Mouse (Mus musculus) c-Kit-positive CD71-positive TER-119-negative erythroid progenitor cells, embryonic 14.5 days (primary cell): ENCODE measurements around the gene Shf.
"Not testable (repeated sequence)": the region's sequence is repeated elsewhere in the genome, so short reads cannot be mapped to it uniquely, and the experiment has no call there.

ENCODE experiments used
- DNase-seq: peaks from one replicate; pipeline ENCODE4 v3.0.0-alpha.2; 2013; ENCODE audit warnings: low read depth

Gene Shf

GRCm38 (mm10) chr2:122368995-122369739 lies at the start of gene Shf:
TSS of gene Shf (minus strand) at chr2:122369162.
- DNase-seq = no peak

GRCm38 (mm10) chr2:122408928-122409327 lies 40.0 kb upstream of the Shf start:
- DNase-seq = no peak

GRCm38 (mm10) chr2:122407607-122408006 lies 38.6 kb upstream of the Shf start:
- DNase-seq = no peak

GRCm38 (mm10) chr2:122396150-122396549 lies 27.2 kb upstream of the Shf start:
- DNase-seq = no peak

- not testable (repeated sequence) for DNase-seq
Measured at GRCm38 (mm10) chr2:122387135-122387534, 18.2 kb upstream of the Shf start.

- DNase-seq = no peak
Measured at GRCm38 (mm10) chr2:122385095-122385494, 16.1 kb upstream of the Shf start.

GRCm38 (mm10) chr2:122382121-122382520 lies 13.2 kb upstream of the Shf start:
- DNase-seq = no peak

- DNase-seq = no peak
Measured at GRCm38 (mm10) chr2:122381329-122382103, 12.6 kb upstream of the Shf start.

- DNase-seq = no peak
Measured at GRCm38 (mm10) chr2:122380768-122381311, 11.9 kb upstream of the Shf start.

GRCm38 (mm10) chr2:122379292-122379650 lies 10.3 kb upstream of the Shf start:
- DNase-seq = no peak

- no peak for DNase-seq
Measured at GRCm38 (mm10) chr2:122378421-122379291, 9.7 kb upstream of the Shf start.

GRCm38 (mm10) chr2:122377751-122378246 lies 8.8 kb upstream of the Shf start:
- no peak for DNase-seq

GRCm38 (mm10) chr2:122377215-122377674 lies 8.3 kb upstream of the Shf start:
- DNase-seq = peak; percentile 89

GRCm38 (mm10) chr2:122376041-122376561 lies 7.1 kb upstream of the Shf start:
- DNase-seq = peak; percentile 57

GRCm38 (mm10) chr2:122375391-122375991 lies 6.5 kb upstream of the Shf start:
- peak; percentile 98 for DNase-seq

- DNase-seq = no peak
Measured at GRCm38 (mm10) chr2:122374666-122375331, 5.8 kb upstream of the Shf start.

- DNase-seq = no peak
Measured at GRCm38 (mm10) chr2:122374012-122374411, 5.0 kb upstream of the Shf start.

- no peak for DNase-seq
Measured at GRCm38 (mm10) chr2:122372541-122372940, 3.6 kb upstream of the Shf start.

- no peak for DNase-seq
Measured at GRCm38 (mm10) chr2:122372067-122372466, 3.1 kb upstream of the Shf start.

- no peak for DNase-seq
Measured at GRCm38 (mm10) chr2:122370101-122370750, 1.3 kb upstream of the Shf start.
